Mouse (Mus musculus) G1E (cell line): ENCODE measurements at regions not wholly inside any gene's neighbourhood (a gene's known extent, or its start where the extent isn't known, plus 50 kb on each side); places are given as distances from the start of the nearest gene placed in this dataset.

Experiments
- CTCF ChIP-seq: IDR thresholded peaks from 2 replicates; pipeline ENCODE4 v1.5.1; 2012; ENCODE audit warnings: low read depth, low read length, inconsistent platforms, mixed read lengths
- GATA1 ChIP-seq: IDR thresholded peaks from 2 replicates; pipeline ENCODE4 v1.6.1; 2012; ENCODE audit warnings: borderline replicate concordance, low read length, inconsistent platforms, mixed read lengths
- POLR2AphosphoS5 ChIP-seq: IDR thresholded peaks from 2 replicates; pipeline ENCODE4 v1.6.1; 2012; ENCODE audit warnings: low read depth, low read length, inconsistent platforms; ENCODE audit not compliant: insufficient replicate concordance
- TAL1 ChIP-seq: conservative IDR thresholded peaks from 2 replicates; pipeline ENCODE4 v1.6.1; 2012; ENCODE audit warnings: low read depth, low read length, inconsistent platforms, mixed read lengths

GRCm38 (mm10) chr13:70233896-70234799, 403.3 kb downstream of the Ice1 start:
- TF ChIP-seq CTCF, result no peak
- TF ChIP-seq TAL1, result no peak
- no peak for TF ChIP-seq POLR2AphosphoS5
- no peak for TF ChIP-seq GATA1
